In the genomic region with DNA sequence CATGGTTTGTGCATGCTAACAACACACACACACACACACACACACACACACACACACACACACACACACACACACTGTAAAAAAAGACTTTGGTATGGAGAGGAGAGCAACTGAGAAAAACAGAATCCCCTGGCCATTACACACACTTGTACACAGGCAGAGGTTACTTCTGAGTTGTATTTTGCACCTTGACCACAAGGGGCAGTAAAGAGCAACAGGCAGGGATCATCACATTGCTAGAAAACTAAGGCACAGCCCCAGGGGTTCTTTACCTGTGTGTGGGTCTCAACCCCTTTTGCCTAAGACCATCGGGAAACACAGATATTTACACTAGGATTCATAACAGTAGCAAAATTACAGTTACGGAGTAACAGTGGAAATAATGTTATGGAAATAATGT, we compare ENCODE assay signal across 8 mouse cellular contexts. TPM values are rescaled to one million over a fixed set of nuclear protein-coding genes. Genes with fewer than 3 reads are reported as not detected.
A peak's percentile ranks its signal among the peaks of the same experiment; 100 is the strongest.
DNase-seq lines count a peak whose midpoint lies in the region; ATAC-seq and TF ChIP-seq lines count a peak whose summit lies in the region.

No protein-coding gene starts in this region.

- DNase-seq in heart, adult 11 months, result peak; percentile 85
- no peak for DNase-seq in heart, embryonic 10.5 days (ENCODE audit: low spot score)
- peak; percentile 67 for DNase-seq in A20 (ENCODE audit: low read depth, low spot score)
- DNase-seq in induced T-regulatory cell, adult 2 months (ENCODE audit: low read depth), result peak; percentile 89
- peak; percentile 81 for DNase-seq in midbrain, embryonic 14.5 days
- no peak for DNase-seq in gastrocnemius, postnatal 10 days

- 0 out of 2 replicates have a peak, but pooled peaks cover 3% of the 10 kb centered on the region for H3K36me3 ChIP-seq in heart, embryonic 10.5 days
- H3K36me3 ChIP-seq in midbrain, embryonic 14.5 days (ENCODE audit: control insufficient read depth, insufficient read depth, low read length), result no peaks in the 10 kb centered on the region

- no peak overlapping the region for H3K4me2 ChIP-seq in midbrain, embryonic 14.5 days (ENCODE audit: low read length)

- no peak overlapping the region for H3K4me3 ChIP-seq in heart, embryonic 10.5 days
- H3K4me3 ChIP-seq in bone marrow, adult 2 months (replicated peaks; ENCODE audit: control insufficient read depth, low read depth, low read length), result no peak overlapping the region
- no peak overlapping the region for H3K4me3 ChIP-seq in midbrain, embryonic 14.5 days (replicated peaks; ENCODE audit: low read depth, low read length)

- WGBS in heart, embryonic 10.5 days, result 47% methylated on average over 2 of the region's 2 CpGs
- 42% methylated on average over 2 of the region's 2 CpGs for WGBS in bone marrow, adult 2 months
- WGBS in midbrain, embryonic 14.5 days, result 48% methylated on average over 2 of the region's 2 CpGs

- ATAC-seq in midbrain, embryonic 14.5 days (ENCODE audit: low FRiP score, low TSS enrichment), result no peak
- ATAC-seq in cerebellum, adult (ENCODE audit: insufficient number of reproducible peaks, low FRiP score, low TSS enrichment), result no peak

- no peak overlapping the region for H3K9ac ChIP-seq in midbrain, embryonic 14.5 days (replicated peaks; ENCODE audit: low read length)

- TF ChIP-seq CTCF in bone marrow, adult 2 months (IDR thresholded peaks at IDR 0.05; ENCODE audit: control insufficient read depth, insufficient read depth, low read length), result peak; percentile 48; the same call in 1 of the 2 replicates

- no peak overlapping the region for H3K27ac ChIP-seq in heart, embryonic 10.5 days
- no peak overlapping the region for H3K27ac ChIP-seq in bone marrow, adult 2 months (ENCODE audit: control insufficient read depth, insufficient read depth, low read depth, low read length, poor library complexity)
- no peak overlapping the region for H3K27ac ChIP-seq in midbrain, embryonic 14.5 days (replicated peaks; ENCODE audit: low read depth, low read length)

- no peaks in the 10 kb centered on the region for H3K9me3 ChIP-seq in heart, embryonic 10.5 days
- no peaks in the 10 kb centered on the region for H3K9me3 ChIP-seq in midbrain, embryonic 14.5 days (ENCODE audit: control insufficient read depth, low read length)

- H3K27me3 ChIP-seq in heart, embryonic 10.5 days (ENCODE audit: insufficient read depth, poor library complexity, severe bottlenecking), result no peaks in the 10 kb centered on the region
- no peaks in the 10 kb centered on the region for H3K27me3 ChIP-seq in midbrain, embryonic 14.5 days (ENCODE audit: control insufficient read depth, insufficient read depth, low read length)

- H3K4me1 ChIP-seq in heart, embryonic 10.5 days, result 0 out of 2 replicates have a peak, but pooled peaks cover 4% of the 10 kb centered on the region
- no peaks in the 10 kb centered on the region for H3K4me1 ChIP-seq in bone marrow, adult 2 months (ENCODE audit: control insufficient read depth, insufficient read depth, low read length)
- H3K4me1 ChIP-seq in midbrain, embryonic 14.5 days (ENCODE audit: control insufficient read depth, insufficient read depth, low read length), result peaks cover 5% of the 10 kb centered on the region; the same call in 1 of the 2 replicates

- no peak for TF ChIP-seq POLR2A in bone marrow, adult 2 months (IDR thresholded peaks at IDR 0.05; ENCODE audit: borderline replicate concordance, control insufficient read depth, low read depth, low read length)

RNA-seq across cellular contexts. Expression of a gene that starts 7.9 kb away (rescaled TPM):
- polyA plus RNA-seq in heart, embryonic 10.5 days (2016; fragmentation: Nextera tagmentation; extraction: Ambion mirVana), result 31.3 and 49.2 TPM in 2 replicates
- 52.6 and 130 TPM in 2 replicates for polyA plus RNA-seq in bone marrow, adult 2 months (2011; ENCODE audit: insufficient read depth, insufficient read length, low replicate concordance, missing spikeins)
- 53.4 and 58.6 TPM in 2 replicates for polyA plus RNA-seq in midbrain, embryonic 14.5 days (2014; fragmentation: Nextera tagmentation; extraction: Ambion mirVana)
- total RNA-seq in gastrocnemius, postnatal 10 days (2021), result 10 to 100 TPM in 1 of 2 experiments, 1 to 10 TPM in 1; 9.8 to 13.5 TPM

RNA-seq across cellular contexts. Expression of a gene that starts 16.7 kb away (rescaled TPM):
- polyA plus RNA-seq in heart, embryonic 10.5 days (2016; fragmentation: Nextera tagmentation; extraction: Ambion mirVana), result 7.1 and 10.4 TPM in 2 replicates
- polyA plus RNA-seq in bone marrow, adult 2 months (2011; ENCODE audit: insufficient read depth, insufficient read length, low replicate concordance, missing spikeins), result 25.6 and 45.6 TPM in 2 replicates
- polyA plus RNA-seq in midbrain, embryonic 14.5 days (2014; fragmentation: Nextera tagmentation; extraction: Ambion mirVana), result 11.3 and 14.4 TPM in 2 replicates
- 10 to 100 TPM; 22.4 to 22.8 TPM for total RNA-seq in gastrocnemius, postnatal 10 days (2021)

RNA-seq across cellular contexts. Expression of a gene that starts 16.9 kb away (rescaled TPM):
- 10.0 and 12.5 TPM in 2 replicates for polyA plus RNA-seq in heart, embryonic 10.5 days (2016; fragmentation: Nextera tagmentation; extraction: Ambion mirVana)
- polyA plus RNA-seq in bone marrow, adult 2 months (2011; ENCODE audit: insufficient read depth, insufficient read length, low replicate concordance, missing spikeins), result 9.5 and 18.7 TPM in 2 replicates
- 5.6 and 8.2 TPM in 2 replicates for polyA plus RNA-seq in midbrain, embryonic 14.5 days (2014; fragmentation: Nextera tagmentation; extraction: Ambion mirVana)
- total RNA-seq in gastrocnemius, postnatal 10 days (2021), result 1 to 10 TPM; 2.0 to 3.1 TPM

RNA-seq across cellular contexts. Expression of a gene that starts 25.2 kb away (rescaled TPM):
- polyA plus RNA-seq in heart, embryonic 10.5 days (2016; fragmentation: Nextera tagmentation; extraction: Ambion mirVana), result 147 and 165 TPM in 2 replicates
- polyA plus RNA-seq in bone marrow, adult 2 months (2011; ENCODE audit: insufficient read depth, insufficient read length, low replicate concordance, missing spikeins), result 143 and 144 TPM in 2 replicates
- 42.1 and 47.0 TPM in 2 replicates for polyA plus RNA-seq in midbrain, embryonic 14.5 days (2014; fragmentation: Nextera tagmentation; extraction: Ambion mirVana)
- total RNA-seq in gastrocnemius, postnatal 10 days (2021), result 100 to 1,000 TPM; 189 to 203 TPM

RNA-seq across cellular contexts. Expression of a gene that starts 29.3 kb away (rescaled TPM):
- polyA plus RNA-seq in heart, embryonic 10.5 days (2016; fragmentation: Nextera tagmentation; extraction: Ambion mirVana), result 1.4 TPM in 2 replicates
- polyA plus RNA-seq in bone marrow, adult 2 months (2011; ENCODE audit: insufficient read depth, insufficient read length, low replicate concordance, missing spikeins), result 1.2 and 1.9 TPM in 2 replicates
- polyA plus RNA-seq in midbrain, embryonic 14.5 days (2014; fragmentation: Nextera tagmentation; extraction: Ambion mirVana), result 16.2 and 28.8 TPM in 2 replicates
- under 1 TPM; 0.45 to 0.75 TPM for total RNA-seq in gastrocnemius, postnatal 10 days (2021)

Comparison
In these comparisons a context has a peak if more than half of its experiments do, and no peak if none do; other contexts are left out.
1. DNase-seq: peak in heart, adult 11 months (single experiment), A20 (single experiment), induced T-regulatory cell, adult 2 months (single experiment) and midbrain, embryonic 14.5 days (single experiment); none in heart, embryonic 10.5 days (single experiment) and gastrocnemius, postnatal 10 days (single experiment).